Mouse (Mus musculus) heart, postnatal 36 days (tissue): ENCODE data around the gene Psmd13. TPM values are rescaled to one million over a fixed set of nuclear protein-coding genes. Genes with fewer than 3 reads are reported as not detected.

ENCODE experiments used
- DNase-seq, 2 experiments: peaks; one replicate each; pipeline ENCODE4 v3.0.0; 2021 to 2022
- intact Hi-C: fragments of 180-260 bp; cut with DNase I; formaldehyde crosslinking; loops from one replicate; pipeline ENCODE4 v1.15.1; 2025
- total RNA-seq, 2 experiments: library from RNA; stranded (reverse); gene quantifications; 2 replicates each; pipeline ENCODE4 v1.2.3; 2021

The Psmd13 gene
- total RNA-seq, 2 experiments from 2014 or later, result 85.8 to 92.3 TPM

GRCm38 (mm10) chr7:140939669-140940171, 58.0 kb downstream of the Psmd13 start:
- intact Hi-C loops, result loop anchor here (1.0 to 10.0 kb wide), 4 partner anchors 31 to 525 kb away; partner anchors contain the start of genes Cd151 and Cracr2b
- no peak for DNase-seq

DNA sequence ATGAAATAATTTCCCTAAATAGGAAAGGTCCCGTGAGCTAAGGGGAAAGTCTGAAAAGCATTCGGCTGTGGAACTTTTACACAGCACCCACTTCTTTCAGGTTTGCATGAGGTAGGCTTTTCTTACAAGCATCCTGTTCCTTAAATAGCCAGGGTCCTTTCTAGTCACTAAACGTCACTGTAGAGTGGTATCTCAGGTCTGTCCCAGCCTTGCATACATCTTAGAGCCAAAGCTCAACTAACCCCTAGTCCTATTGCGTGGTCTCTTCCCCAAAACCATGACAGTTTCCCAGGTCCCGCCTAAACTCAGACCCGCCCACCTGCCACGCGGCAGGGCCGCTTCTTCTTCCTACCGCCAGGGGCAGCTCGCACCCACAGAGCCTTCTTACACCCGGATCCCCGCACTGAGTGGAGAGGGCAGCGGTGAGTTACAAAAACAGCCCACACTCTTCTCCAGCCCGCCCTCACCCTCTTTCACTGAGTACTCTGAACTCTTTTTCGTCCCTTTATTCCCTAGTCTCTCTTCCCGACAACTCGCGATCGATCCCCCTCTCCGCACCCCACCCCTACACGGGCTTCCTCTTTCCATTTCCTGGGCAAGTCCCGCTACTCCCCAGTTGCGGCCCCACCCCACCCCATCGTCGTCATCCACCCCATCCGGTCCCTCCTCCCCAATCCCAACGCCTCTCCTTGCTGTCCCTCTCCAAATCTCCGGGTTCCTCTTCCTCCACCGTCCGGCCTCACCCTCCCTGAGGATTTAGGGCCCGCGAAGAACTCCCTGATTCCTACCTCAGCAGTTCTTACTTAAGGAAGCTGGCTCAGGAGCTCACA, 59.7 kb downstream of the Psmd13 start, which contains the start of gene Pgghg:
TSS of gene Pgghg (plus strand) at position 170 of the 830 bp plus-strand sequence.
- intact Hi-C loops, result loop anchor here (1.0 to 10.0 kb wide), 5 partner anchors 15 to 523 kb away; partner anchors contain the start of genes Cd151 and Cracr2b
- DNase-seq, result peak; percentile 88 to 90

DNA sequence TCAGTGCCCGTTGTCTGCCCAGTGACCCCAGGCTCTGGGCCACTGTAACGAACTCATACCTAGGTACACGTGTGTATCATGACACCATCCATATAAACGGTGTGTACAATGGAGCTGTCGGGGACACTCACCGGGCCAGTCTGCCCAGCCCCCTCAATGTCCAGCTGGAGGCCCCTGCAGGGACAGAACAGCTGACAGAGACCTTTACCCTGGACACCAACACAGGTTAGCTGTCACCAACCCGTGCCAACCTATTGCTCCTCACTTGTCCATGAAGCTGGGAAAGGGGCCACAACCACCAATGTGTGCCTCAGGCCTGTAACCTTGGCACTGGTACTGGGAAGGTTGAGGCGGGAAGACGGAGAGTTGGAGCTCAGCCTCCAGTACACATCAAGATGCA, 60.6 kb downstream of the Psmd13 start:
- intact Hi-C loops, result loop anchor here (10.0 kb wide), 1 partner anchor 522 kb away; the partner anchor contains the start of genes Cd151 and Cracr2b
- no peak for DNase-seq

DNA sequence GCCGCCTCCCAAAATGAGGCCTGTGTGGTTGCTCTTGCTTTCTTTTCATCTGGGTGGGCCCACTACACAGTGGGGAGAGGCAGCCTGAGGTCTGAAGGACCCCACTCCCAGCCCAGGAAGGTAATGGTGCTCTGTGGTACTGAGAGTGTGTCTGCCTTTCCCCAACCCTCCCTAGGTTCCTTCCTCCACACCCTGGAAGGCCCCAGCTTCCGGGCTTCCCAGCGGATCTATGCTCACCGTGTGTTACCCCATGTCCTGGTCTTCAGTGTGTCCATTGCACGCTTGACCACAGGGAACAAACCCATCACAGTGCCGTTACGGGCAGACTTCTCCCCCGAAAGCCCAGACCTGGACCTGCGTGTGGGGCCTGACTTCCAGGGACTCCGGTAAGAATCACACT, 61.0 kb downstream of the Psmd13 start:
- intact Hi-C loops, result loop anchor here (10.0 kb wide), 1 partner anchor 522 kb away; the partner anchor contains the start of genes Cd151 and Cracr2b
- DNase-seq, result no peak

DNA sequence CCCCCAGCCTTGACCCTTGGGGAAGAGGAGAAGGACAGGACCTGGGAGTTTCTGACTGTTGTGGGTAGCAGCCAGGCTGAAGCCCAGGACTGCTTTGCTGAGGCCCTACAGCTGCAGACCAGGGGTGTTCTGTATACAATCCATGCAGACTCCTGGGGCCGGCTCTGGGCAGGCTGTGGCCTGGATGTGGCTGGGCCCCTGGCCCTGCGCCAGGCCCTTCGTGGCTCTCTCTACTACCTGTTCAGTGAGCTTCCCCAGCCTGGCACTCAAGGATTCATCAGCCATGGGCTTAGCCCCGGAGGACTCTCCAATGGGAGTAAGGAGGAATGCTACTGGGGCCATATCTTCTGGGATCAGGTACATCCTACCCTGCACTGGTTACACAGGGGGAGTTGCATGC, 61.6 kb downstream of the Psmd13 start:
- intact Hi-C loops, result loop anchor here (10.0 kb wide), 1 partner anchor 521 kb away; the partner anchor contains the start of genes Cd151 and Cracr2b

DNA sequence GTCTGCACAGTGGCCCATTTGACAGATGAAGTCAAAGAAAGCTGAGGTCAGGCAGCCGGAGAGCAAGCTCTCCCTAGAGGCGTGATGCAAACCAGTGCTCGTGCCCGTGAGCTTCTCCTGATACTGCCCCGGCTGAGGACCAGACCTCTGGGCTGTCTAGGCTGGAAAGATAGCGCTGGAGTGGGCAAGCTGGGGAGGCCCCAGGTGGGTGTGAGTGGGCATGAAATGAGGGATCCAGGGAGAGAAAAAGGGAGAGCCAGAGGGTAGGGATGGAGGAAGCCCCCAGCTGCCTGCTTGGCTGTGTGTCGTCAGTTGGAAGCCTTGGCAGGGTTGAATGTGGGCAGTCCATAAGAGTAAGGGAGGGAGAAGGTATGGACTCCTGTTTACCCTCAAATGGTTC, 62.5 kb downstream of the Psmd13 start:
- intact Hi-C loops, result loop anchor here (10.0 kb wide), 1 partner anchor 521 kb away; the partner anchor contains the start of genes Cd151 and Cracr2b
- no peak for DNase-seq

More for the DNA sequence above, 61.6 kb downstream of the Psmd13 start:
- DNase-seq, result no peak

GRCm38 (mm10) chr7:140945247-140945646, 63.5 kb downstream of the Psmd13 start:
- no peak for DNase-seq

GRCm38 (mm10) chr7:140946311-140946710, 64.5 kb downstream of the Psmd13 start:
- intact Hi-C loops, result loop anchor here (10.0 kb wide), 1 partner anchor 518 kb away; the partner anchor contains the start of genes Cd151 and Cracr2b
- DNase-seq, result no peak

More at GRCm38 (mm10) chr7:140945247-140945646, 63.5 kb downstream of the Psmd13 start:
- intact Hi-C loops, result loop anchor here (10.0 kb wide), 1 partner anchor 520 kb away; the partner anchor contains the start of genes Cd151 and Cracr2b

GRCm38 (mm10) chr7:140946980-140947379, 65.2 kb downstream of the Psmd13 start:
- DNase-seq, result no peak
- intact Hi-C loops, result loop anchor here (10.0 kb wide), 1 partner anchor 518 kb away; the partner anchor contains the start of genes Cd151 and Cracr2b

DNA sequence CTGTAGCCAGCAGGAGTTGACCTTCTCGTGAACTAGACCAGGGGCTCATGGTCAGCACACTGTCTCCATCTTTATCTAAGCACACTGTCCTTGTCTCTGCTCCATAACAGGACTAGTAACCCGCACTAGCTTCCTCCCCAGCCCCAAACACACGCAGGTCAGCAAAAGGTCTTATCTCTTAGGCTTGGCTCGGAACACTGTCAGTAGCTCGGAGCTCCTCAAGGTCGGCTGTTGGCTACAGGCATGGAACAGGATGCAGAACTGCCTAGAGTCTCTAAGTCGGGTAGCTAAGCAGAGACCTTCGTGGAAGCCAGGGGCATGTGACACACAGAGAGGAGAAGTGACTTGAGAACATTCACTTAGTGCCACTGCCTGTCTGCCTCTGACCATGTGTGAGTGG, 66.4 kb downstream of the Psmd13 start:
- intact Hi-C loops, result loop anchor here (10.0 kb wide), 1 partner anchor 517 kb away; the partner anchor contains the start of genes Cd151 and Cracr2b
- no peak for DNase-seq

Other genes with a start within 250 kb of the Psmd13 start
- gene Olfr53, start 235.5 kb upstream of the Psmd13 start, total RNA-seq, result not detected
- not detected for gene Olfr539, start 222.0 kb upstream of the Psmd13 start, total RNA-seq
- gene Olfr45, start 200.0 kb upstream of the Psmd13 start, total RNA-seq, result not detected
- not detected for gene Olfr541, start 184.7 kb upstream of the Psmd13 start, total RNA-seq
- gene Cyp2e1, start 118.2 kb upstream of the Psmd13 start, total RNA-seq, result 10 to 100 TPM in 1 of 2 experiments, 1 to 10 TPM in 1; 4.3 to 13.2 TPM
- not detected for gene Syce1, start 94.1 kb upstream of the Psmd13 start, total RNA-seq
- under 1 TPM; 0.19 to 0.35 TPM for gene Zfp941, start 59.8 kb upstream of the Psmd13 start, total RNA-seq
- 1 to 10 TPM in 1 of 2 experiments, under 1 TPM in 1; 0.44 to 1.2 TPM for gene Urah, start 47.0 kb upstream of the Psmd13 start, total RNA-seq
- 10 to 100 TPM; 23.9 to 24.8 TPM for gene Scgb1c1, start 36.4 kb upstream of the Psmd13 start, total RNA-seq
- not detected for gene Odf3, start 34.2 kb upstream of the Psmd13 start, total RNA-seq
- gene Gm45785, start 25.6 kb upstream of the Psmd13 start, total RNA-seq, result not detected
- 10 to 100 TPM; 19.8 to 22.4 TPM for gene Ric8a, start 25.0 kb upstream of the Psmd13 start, total RNA-seq
- 10 to 100 TPM; 10.3 to 11.0 TPM for gene Bet1l, start 24.4 kb upstream of the Psmd13 start, total RNA-seq
- gene Sirt3, start 341 bp downstream of the Psmd13 start, total RNA-seq, result 10 to 100 TPM; 62.1 to 71.1 TPM
- 1,000 to 10,000 TPM; 2,774 to 2,839 TPM for gene Cox8b, start 18.5 kb downstream of the Psmd13 start, total RNA-seq
- gene Nlrp6, start 38.9 kb downstream of the Psmd13 start, total RNA-seq, result not detected
- gene Pgghg, start 59.4 kb downstream of the Psmd13 start, total RNA-seq, result 1 to 10 TPM; 4.4 to 4.9 TPM
- gene Ifitm5, start 68.3 kb downstream of the Psmd13 start, total RNA-seq, result under 1 TPM in 1 of 2 experiments, not detected in 1; 0.42 TPM
- under 1 TPM in 1 of 2 experiments, not detected in 1; 0.76 TPM for gene Gm45717, start 74.0 kb downstream of the Psmd13 start, total RNA-seq
- 100 to 1,000 TPM; 111 to 112 TPM for gene Ifitm2, start 74.0 kb downstream of the Psmd13 start, total RNA-seq
- 1 to 10 TPM; 3.4 to 4.1 TPM for gene Ifitm1, start 85.3 kb downstream of the Psmd13 start, total RNA-seq
- gene Ifitm3, start 128.8 kb downstream of the Psmd13 start, total RNA-seq, result 100 to 1,000 TPM; 113 to 167 TPM
- 1 to 10 TPM in 1 of 2 experiments, under 1 TPM in 1; 0.47 to 1.0 TPM for gene Ifitm6, start 136.0 kb downstream of the Psmd13 start, total RNA-seq
- not detected for gene Gm17387, start 147.2 kb downstream of the Psmd13 start, total RNA-seq
- gene B4galnt4, start 179.1 kb downstream of the Psmd13 start, total RNA-seq, result not detected
- gene Pkp3, start 196.2 kb downstream of the Psmd13 start, total RNA-seq, result not detected
- 1 to 10 TPM; 5.6 to 9.5 TPM for gene Sigirr, start 218.6 kb downstream of the Psmd13 start, total RNA-seq
- under 1 TPM; 0.14 to 0.33 TPM for gene Ano9, start 235.8 kb downstream of the Psmd13 start, total RNA-seq
- gene Ptdss2, start 240.4 kb downstream of the Psmd13 start, total RNA-seq, result 10 to 100 TPM; 25.8 to 36.2 TPM